Mouse (Mus musculus): ENCODE results near the gene Ccdc33. TPM values are rescaled to one million over a fixed set of nuclear protein-coding genes. Genes with fewer than 3 reads are reported as not detected.

Ccdc33 gene
- total and polyA plus RNA-seq, 2 experiments from 2014 or later, result not detected

DNA sequence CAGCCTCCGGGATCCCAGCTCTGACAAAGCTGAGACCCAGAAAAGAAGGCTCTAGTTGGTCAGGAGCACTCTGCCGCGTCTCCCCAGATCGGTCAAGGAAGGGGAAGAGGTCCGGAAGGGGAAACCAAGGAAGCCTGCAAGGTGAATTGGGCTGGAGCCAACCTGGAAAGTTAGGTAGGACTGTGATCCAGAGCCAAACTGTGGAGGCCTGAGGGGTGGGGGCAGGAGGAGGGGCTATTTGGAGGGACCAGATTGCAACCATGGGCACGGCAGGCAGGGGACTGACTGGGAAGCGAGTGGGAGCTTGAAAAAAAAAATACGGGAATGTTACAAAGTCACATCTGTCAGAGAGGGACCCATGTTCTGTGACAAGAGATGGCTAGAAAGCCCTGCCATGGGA is 10.9 kb upstream of the Ccdc33 start:
- 37% methylated on average over 8 of the region's 8 CpGs for WGBS
- no peak overlapping the region for H3K4me3 ChIP-seq (ENCODE audit: low read depth, low read length)
- no peak overlapping the region for H3K27ac ChIP-seq (ENCODE audit: low read depth)
- no peak overlapping the region for H3K9ac ChIP-seq (replicated peaks; ENCODE audit: low read depth, low read length)
- H3K27me3 ChIP-seq (ENCODE audit: control insufficient read depth, insufficient read depth, low read length), result peaks cover 62% of the 10 kb centered on the region
- no peaks in the 10 kb centered on the region for H3K9me3 ChIP-seq (replicated peaks; ENCODE audit: control insufficient read depth, low read length)
- no peak overlapping the region for H3K4me2 ChIP-seq (ENCODE audit: low read depth, low read length)
- DNase-seq (ENCODE audit: low spot score) (no peak), ATAC-seq (ENCODE audit: insufficient read depth, low read depth) (no peak)
- H3K4me1 ChIP-seq (ENCODE audit: control insufficient read depth, insufficient read depth), result no peaks in the 10 kb centered on the region
- no peak for TF ChIP-seq CTCF (IDR thresholded peaks at IDR 0.05; ENCODE audit: low read depth)
- H3K36me3 ChIP-seq (replicated peaks; ENCODE audit: control insufficient read depth, insufficient read depth, low read length), result no peaks in the 10 kb centered on the region

DNA sequence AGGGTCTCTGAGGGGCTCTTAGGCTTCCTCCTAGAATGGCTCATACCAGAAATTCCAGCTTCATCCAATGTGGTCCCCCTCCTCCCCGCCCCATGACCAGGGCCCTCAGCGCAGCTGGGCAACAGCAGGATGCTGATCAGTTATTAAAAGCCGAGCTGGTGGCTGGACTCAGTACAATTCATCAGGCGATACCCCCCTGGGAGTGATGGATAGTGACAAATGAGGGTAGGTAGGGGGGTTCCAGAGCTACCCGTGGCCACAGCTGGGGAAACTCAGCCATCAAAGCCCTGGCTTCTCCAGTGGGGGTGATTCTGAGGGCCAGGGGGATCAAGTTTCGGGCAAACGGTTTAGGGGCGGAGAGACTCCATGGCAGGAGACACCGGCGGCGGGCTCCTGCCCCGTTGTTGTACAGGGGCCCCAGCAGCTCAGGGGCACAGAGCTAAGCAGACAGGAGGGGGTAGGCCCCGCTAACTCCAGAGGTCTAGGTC is 10.3 kb upstream of the Ccdc33 start:
- H3K4me3 ChIP-seq (ENCODE audit: low read depth, low read length), result no peak overlapping the region
- no peaks in the 10 kb centered on the region for H3K4me1 ChIP-seq (ENCODE audit: control insufficient read depth, insufficient read depth)
- no peak overlapping the region for H3K27ac ChIP-seq (ENCODE audit: low read depth)
- TF ChIP-seq EP300 (IDR thresholded peaks at IDR 0.05; ENCODE audit: low read depth), result no peak
- TF ChIP-seq CTCF (IDR thresholded peaks at IDR 0.05; ENCODE audit: low read depth), result no peak
- H3K9me3 ChIP-seq (replicated peaks; ENCODE audit: control insufficient read depth, low read length), result no peaks in the 10 kb centered on the region
- H3K9ac ChIP-seq (replicated peaks; ENCODE audit: low read depth, low read length), result no peak overlapping the region
- ATAC-seq (ENCODE audit: insufficient read depth, low read depth) (no peak), DNase-seq (ENCODE audit: low spot score) (no peak)
- no peak overlapping the region for H3K4me2 ChIP-seq (ENCODE audit: low read depth, low read length)
- WGBS, result 22% methylated on average over 13 of the region's 13 CpGs
- no peaks in the 10 kb centered on the region for H3K36me3 ChIP-seq (replicated peaks; ENCODE audit: control insufficient read depth, insufficient read depth, low read length)
- peaks cover 57% of the 10 kb centered on the region for H3K27me3 ChIP-seq (ENCODE audit: control insufficient read depth, insufficient read depth, low read length)

DNA sequence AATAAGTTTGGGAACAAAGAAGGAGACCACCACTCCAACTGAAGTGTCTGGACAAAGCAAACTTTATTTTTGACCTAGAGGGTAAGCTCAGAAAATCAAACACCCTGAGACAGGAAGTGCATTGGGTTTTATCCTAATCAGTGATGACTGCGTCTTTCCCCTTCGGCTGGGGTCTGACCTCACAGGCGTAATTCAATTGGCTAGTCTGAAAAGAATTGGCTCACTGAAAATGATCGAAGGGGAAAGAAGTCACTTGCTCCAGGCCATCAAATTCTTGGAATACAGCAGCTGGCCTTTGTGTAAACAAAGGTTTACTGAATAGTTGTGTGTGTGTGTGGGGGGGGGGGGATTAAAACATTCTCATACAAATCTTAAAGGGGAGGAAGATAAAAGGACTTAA is 7.2 kb upstream of the Ccdc33 start:
- Histone ChIP-seq H3K36me3 (replicated peaks; ENCODE audit: control insufficient read depth, insufficient read depth, low read length) (no peaks in the 10 kb centered on the region), H3K27me3 (ENCODE audit: control insufficient read depth, insufficient read depth, low read length) (peaks cover 28% of the 10 kb centered on the region), H3K9me3 (replicated peaks; ENCODE audit: control insufficient read depth, low read length) (no peaks in the 10 kb centered on the region), H3K27ac (ENCODE audit: low read depth) (no peak overlapping the region), H3K4me2 (ENCODE audit: low read depth, low read length) (no peak overlapping the region), H3K9ac (replicated peaks; ENCODE audit: low read depth, low read length) (no peak overlapping the region), H3K4me1 (ENCODE audit: control insufficient read depth, insufficient read depth) (no peaks in the 10 kb centered on the region), H3K4me3 (ENCODE audit: low read depth, low read length) (no peak overlapping the region)
- DNase-seq (ENCODE audit: low spot score), result no peak
- TF ChIP-seq CTCF (IDR thresholded peaks at IDR 0.05; ENCODE audit: low read depth), result no peak
- TF ChIP-seq EP300 (IDR thresholded peaks at IDR 0.05; ENCODE audit: low read depth), result no peak
- 51% methylated on average over 4 of the region's 4 CpGs for WGBS
- no peak for ATAC-seq (ENCODE audit: insufficient read depth, low read depth)

DNA sequence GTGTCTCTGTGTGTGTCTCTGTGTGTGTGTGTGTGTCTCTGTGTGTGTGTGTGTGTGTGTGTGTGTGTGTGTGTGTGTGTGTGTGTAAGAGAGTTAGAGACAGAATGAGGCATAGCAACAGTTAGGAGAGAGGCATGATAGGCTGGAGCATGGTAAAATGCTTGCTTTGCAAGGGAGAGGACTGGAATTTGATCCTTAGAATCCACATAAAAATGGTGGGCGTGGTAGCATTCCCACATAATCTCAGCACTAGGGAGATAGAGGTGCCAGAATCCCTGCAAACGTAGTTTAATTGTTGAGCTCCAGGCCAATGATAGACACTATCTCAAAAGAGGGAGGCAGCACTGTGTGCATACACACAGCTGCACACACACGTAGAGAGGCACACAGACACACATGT is 6.5 kb upstream of the Ccdc33 start:
- no peaks in the 10 kb centered on the region for H3K36me3 ChIP-seq (replicated peaks; ENCODE audit: control insufficient read depth, insufficient read depth, low read length)
- H3K4me2 ChIP-seq (ENCODE audit: low read depth, low read length), result no peak overlapping the region
- H3K4me3 ChIP-seq (ENCODE audit: low read depth, low read length), result no peak overlapping the region
- TF ChIP-seq CTCF (IDR thresholded peaks at IDR 0.05; ENCODE audit: low read depth) (no peak), EP300 (IDR thresholded peaks at IDR 0.05; ENCODE audit: low read depth) (no peak)
- H3K27ac ChIP-seq (ENCODE audit: low read depth), result no peak overlapping the region
- ATAC-seq (ENCODE audit: insufficient read depth, low read depth) (no peak), DNase-seq (ENCODE audit: low spot score) (no peak)
- no peaks in the 10 kb centered on the region for H3K9me3 ChIP-seq (replicated peaks; ENCODE audit: control insufficient read depth, low read length)
- H3K27me3 ChIP-seq (ENCODE audit: control insufficient read depth, insufficient read depth, low read length), result peaks cover 23% of the 10 kb centered on the region
- WGBS, result 39% methylated on average over 3 of the region's 3 CpGs
- H3K4me1 ChIP-seq (ENCODE audit: control insufficient read depth, insufficient read depth), result no peaks in the 10 kb centered on the region
- no peak overlapping the region for H3K9ac ChIP-seq (replicated peaks; ENCODE audit: low read depth, low read length)

DNA sequence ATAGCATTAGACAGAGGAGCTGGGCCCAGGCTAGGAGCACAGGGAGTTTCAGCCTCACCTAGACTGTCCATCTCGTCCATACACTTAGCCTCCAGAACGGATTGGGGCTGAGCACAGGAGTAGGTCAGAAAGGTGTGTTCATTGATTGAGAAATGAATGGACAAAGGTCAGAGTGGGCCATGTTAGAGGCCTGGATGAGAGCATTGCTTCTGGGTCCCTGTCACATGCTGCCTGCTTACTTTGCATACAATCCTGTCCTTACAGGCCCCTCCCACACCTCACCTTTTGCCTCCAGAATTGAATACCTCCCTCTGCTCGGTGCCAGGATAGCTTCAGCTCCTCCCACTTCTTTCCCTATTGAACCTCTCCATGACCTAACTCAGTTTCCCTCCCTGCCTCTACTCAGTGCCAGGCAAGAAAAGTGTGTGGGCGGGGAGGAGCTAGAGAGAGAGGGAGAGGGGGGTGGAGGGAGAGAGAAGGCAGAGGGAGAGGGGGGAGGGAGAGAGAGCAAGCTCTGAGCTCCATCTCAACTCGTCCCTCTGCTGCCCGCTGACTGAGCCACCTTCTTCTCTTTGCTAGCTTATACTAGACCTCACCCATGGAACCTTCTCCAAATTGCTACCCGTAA is 2.5 kb downstream of the Ccdc33 start:
- 55% methylated on average over 7 of the region's 7 CpGs for WGBS
- peaks cover 43% of the 10 kb centered on the region for H3K27me3 ChIP-seq (ENCODE audit: control insufficient read depth, insufficient read depth, low read length)

More for the DNA sequence above, 2.5 kb downstream of the Ccdc33 start:
- ATAC-seq (ENCODE audit: insufficient read depth, low read depth) (no peak), DNase-seq (ENCODE audit: low spot score) (no peak)
- Histone ChIP-seq H3K4me2 (ENCODE audit: low read depth, low read length) (no peak overlapping the region), H3K27ac (ENCODE audit: low read depth) (no peak overlapping the region), H3K4me3 (ENCODE audit: low read depth, low read length) (no peak overlapping the region), H3K9ac (replicated peaks; ENCODE audit: low read depth, low read length) (no peak overlapping the region), H3K36me3 (replicated peaks; ENCODE audit: control insufficient read depth, insufficient read depth, low read length) (no peaks in the 10 kb centered on the region), H3K4me1 (ENCODE audit: control insufficient read depth, insufficient read depth) (no peaks in the 10 kb centered on the region; the same call in 1 of the 2 replicates), H3K9me3 (replicated peaks; ENCODE audit: control insufficient read depth, low read length) (no peaks in the 10 kb centered on the region)
- no peak for TF ChIP-seq EP300 (IDR thresholded peaks at IDR 0.05; ENCODE audit: low read depth)

Measured in heart, postnatal 0 days (tissue).